Mouse (Mus musculus): ENCODE data around the gene Olfr1465.

The Olfr1465 gene

DNA sequence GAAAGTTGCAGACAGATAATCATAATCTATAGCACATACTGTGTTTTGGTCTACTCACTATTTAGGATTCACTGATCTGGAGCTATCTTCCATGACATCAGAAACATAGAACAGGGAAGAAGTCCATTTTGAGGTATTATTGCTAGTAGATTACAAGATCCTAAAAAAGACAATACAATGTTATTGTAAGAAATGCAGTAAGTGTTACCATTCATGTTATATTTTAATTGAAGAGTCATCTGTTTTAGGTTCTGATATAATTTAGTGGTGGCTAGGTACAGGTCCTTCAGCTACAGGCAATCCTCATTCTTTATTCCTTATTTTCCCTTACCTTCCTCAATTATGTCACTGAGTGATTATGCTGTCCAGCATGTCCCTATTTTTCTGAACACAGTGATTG is at the start of gene Olfr1465:
Olfr1465 (minus strand) TSS at position 101 of the 400 bp plus-strand sequence.
- Histone ChIP-seq H3K9me3 (ENCODE audit: low read length) (no peaks in the 10 kb centered on the region), H3K36me3 (ENCODE audit: insufficient read depth, low read length) (no peaks in the 10 kb centered on the region), H3K4me3 (replicated peaks; ENCODE audit: low read length) (no peak within 1 kb of the TSS), H3K27me3 (ENCODE audit: insufficient read depth, low read length) (no peaks in the 10 kb centered on the region), H3K4me1 (replicated peaks; ENCODE audit: low read depth, low read length) (no peaks in the 10 kb centered on the region)
- TF ChIP-seq POU5F1 (IDR thresholded peaks at IDR 0.05; ENCODE audit: borderline replicate concordance, low read length): no peak
- TF ChIP-seq CTCF (conservative IDR thresholded peaks at IDR 0.05; ENCODE audit: low read length): no peak
- no peak for TF ChIP-seq NANOG (IDR thresholded peaks at IDR 0.05; ENCODE audit: borderline replicate concordance, low read length)

DNA sequence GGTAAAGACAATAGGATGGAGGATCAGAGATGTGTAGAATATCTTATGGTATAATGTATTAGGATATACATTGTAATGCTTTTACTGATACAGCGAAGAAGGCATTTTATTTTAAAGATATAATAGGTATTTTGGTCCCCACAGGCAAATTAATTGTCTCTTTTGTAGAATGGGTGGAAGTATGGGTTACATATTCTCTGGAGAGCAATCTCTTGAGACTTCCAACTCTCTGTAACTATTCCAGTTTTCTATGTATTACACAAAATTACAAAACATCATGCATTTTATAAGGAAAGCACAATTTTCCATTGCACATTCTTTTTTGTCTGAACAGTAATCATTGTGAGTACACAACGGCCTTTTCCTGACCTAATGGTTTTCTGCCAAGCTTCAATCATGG is 46.6 kb upstream of the Olfr1465 start, which contains the start of gene Olfr1467:
Olfr1467 (plus strand) TSS at position 301 of the 400 bp plus-strand sequence.
- no peaks in the 10 kb centered on the region for H3K36me3 ChIP-seq (ENCODE audit: insufficient read depth, low read length)
- H3K27me3 ChIP-seq (ENCODE audit: insufficient read depth, low read length): no peaks in the 10 kb centered on the region
- TF ChIP-seq CTCF (conservative IDR thresholded peaks at IDR 0.05; ENCODE audit: low read length) (no peak), NANOG (IDR thresholded peaks at IDR 0.05; ENCODE audit: borderline replicate concordance, low read length) (no peak), POU5F1 (IDR thresholded peaks at IDR 0.05; ENCODE audit: borderline replicate concordance, low read length) (no peak)
- no peak within 1 kb of the TSS for H3K4me3 ChIP-seq (replicated peaks; ENCODE audit: low read length)
- no peaks in the 10 kb centered on the region for H3K4me1 ChIP-seq (replicated peaks; ENCODE audit: low read depth, low read length)
- peaks cover 33% of the 10 kb centered on the region for H3K9me3 ChIP-seq (ENCODE audit: low read length)

DNA sequence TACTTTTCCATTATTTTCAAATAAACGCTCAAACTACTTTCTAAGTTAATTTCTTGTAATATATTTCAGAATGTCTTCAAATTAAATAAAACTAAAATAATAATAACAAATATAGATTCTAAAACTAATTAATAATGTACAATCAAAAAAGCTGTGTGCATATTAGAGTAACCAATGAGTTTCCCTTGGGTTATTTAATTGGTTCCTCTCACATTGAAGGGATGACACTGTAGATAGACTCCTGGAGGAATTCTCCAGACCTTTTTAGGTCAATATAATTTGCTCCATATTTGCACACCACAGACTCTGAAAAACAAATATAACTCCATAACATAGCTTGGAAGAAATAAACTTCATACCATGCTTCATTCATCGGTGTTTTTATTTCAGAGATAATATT is 23.2 kb upstream of the Olfr1465 start, which contains the start of gene Olfr1466:
Olfr1466 (plus strand) TSS at position 301 of the 400 bp plus-strand sequence.
- TF ChIP-seq NANOG (IDR thresholded peaks at IDR 0.05; ENCODE audit: borderline replicate concordance, low read length) (no peak), POU5F1 (IDR thresholded peaks at IDR 0.05; ENCODE audit: borderline replicate concordance, low read length) (no peak), CTCF (conservative IDR thresholded peaks at IDR 0.05; ENCODE audit: low read length) (no peak)
- Histone ChIP-seq H3K36me3 (ENCODE audit: insufficient read depth, low read length) (no peaks in the 10 kb centered on the region), H3K4me3 (replicated peaks; ENCODE audit: low read length) (no peak within 1 kb of the TSS), H3K4me1 (replicated peaks; ENCODE audit: low read depth, low read length) (no peaks in the 10 kb centered on the region), H3K9me3 (ENCODE audit: low read length) (no peaks in the 10 kb centered on the region), H3K27me3 (ENCODE audit: insufficient read depth, low read length) (no peaks in the 10 kb centered on the region)
